Mouse (Mus musculus): ENCODE data around the gene Avil.

The Avil gene

GRCm38 (mm10) chr10:126981746-126982145, 18.8 kb upstream of the Avil start:
- no peak for DNase-seq

DNA sequence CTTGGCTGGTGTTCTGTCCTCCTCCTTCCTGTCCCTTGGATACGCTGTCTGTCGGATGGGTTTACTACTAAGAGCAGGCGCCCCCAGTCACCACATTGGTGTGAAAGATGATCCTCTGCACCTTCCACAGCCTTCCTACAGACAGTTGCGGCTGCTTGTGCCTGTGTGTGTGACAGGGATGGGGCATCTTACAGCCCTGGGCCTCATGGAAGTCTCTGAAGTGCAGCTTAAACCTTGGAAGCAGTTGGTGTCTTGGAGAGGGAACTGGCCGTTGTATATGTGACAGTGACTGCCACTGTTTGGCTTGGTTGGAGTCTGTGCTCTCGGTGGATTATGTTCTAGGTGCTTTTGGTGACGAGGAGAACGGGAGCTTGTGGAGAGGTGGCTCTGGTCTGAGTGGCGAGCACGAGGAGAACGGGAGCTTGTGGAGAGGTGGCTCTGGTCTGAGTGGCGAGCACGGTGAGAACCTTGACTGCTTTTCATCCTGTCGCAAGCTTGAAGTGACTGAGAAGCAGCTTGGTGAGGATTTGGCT, 17.2 kb upstream of the Avil start:
- no peak for DNase-seq

GRCm38 (mm10) chr10:126984189-126985004, 16.1 kb upstream of the Avil start:
- peak; percentile 54 for DNase-seq

- no peak for DNase-seq
Observed at GRCm38 (mm10) chr10:126985127-126985526, 15.4 kb upstream of the Avil start.

- DNase-seq: no peak
Observed at GRCm38 (mm10) chr10:126985579-126985978, 14.9 kb upstream of the Avil start.

- DNase-seq: peak; percentile 95
Observed at GRCm38 (mm10) chr10:126986541-126986961, 14.0 kb upstream of the Avil start.

GRCm38 (mm10) chr10:126987183-126988118, 13.1 kb upstream of the Avil start:
- peak; percentile 23 for DNase-seq

GRCm38 (mm10) chr10:126988513-126989165, 11.9 kb upstream of the Avil start:
- DNase-seq: no peak

- DNase-seq: peak; percentile 95
Observed at GRCm38 (mm10) chr10:126990313-126991056, 10.0 kb upstream of the Avil start.

DNA sequence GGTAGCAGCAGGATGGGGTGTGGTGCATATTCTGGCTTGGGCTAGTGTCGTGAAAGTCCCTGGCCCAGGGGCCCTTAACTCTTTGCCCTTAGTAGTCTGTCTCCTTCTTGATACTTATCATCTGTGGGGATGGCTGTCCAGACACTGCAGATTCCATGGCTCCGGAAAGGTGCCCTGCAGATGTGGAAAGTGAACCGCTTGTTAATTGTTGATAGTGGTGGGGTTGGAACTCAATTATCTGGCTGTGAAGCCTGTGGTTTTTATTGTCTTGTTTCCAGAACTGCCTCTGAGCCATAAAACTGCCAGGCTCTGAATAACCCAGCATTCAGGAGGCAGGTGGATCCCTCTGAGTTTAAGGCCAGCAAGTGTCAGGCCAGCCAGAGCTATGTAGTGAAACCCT, 8.8 kb upstream of the Avil start:
- no peak for DNase-seq

GRCm38 (mm10) chr10:126993621-126994020, 6.9 kb upstream of the Avil start:
- DNase-seq: no peak

DNA sequence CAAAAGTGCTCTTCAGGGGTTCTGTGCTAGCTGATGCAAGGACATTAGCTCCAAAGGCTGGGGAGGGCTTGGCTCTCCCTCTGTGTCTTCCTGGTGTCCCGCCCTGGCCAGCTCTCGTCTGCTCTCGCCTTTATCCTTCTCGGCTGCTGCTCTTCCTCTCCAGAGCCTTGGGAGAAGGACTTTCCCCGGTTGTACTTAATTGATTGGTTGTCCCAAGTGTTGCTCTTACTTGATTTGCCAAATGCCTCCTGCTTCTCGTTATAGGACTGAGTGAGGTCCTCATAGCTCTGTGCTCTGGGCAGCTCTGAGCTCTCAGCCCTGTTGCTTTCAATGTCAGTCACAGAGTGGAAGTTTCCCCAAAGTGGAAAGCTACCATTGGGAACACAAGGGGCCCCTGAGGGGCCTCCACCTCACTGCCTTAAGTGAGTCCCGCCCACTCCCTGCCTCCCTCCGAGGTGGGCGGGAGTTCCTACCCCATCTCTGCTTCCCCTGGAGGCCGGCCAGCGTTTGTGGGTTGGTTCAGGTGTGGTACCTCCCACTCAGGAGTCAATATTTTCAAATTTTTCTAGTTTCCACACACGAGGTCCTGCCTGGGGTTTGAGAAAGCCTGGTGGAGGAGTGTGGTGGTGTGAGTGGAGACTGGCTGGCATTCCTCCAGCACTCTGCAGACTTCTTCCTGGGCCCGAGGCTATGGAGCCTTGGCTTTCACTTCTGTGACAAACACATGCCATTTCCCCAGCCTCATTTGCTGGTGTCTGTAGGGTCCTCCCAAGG, 3.0 kb upstream of the Avil start:
- no peak for DNase-seq

GRCm38 (mm10) chr10:127001297-127001696, 788 bp downstream of the Avil start:
- DNase-seq: no peak

- no peak for DNase-seq
Observed at GRCm38 (mm10) chr10:127002056-127002455, 1.5 kb downstream of the Avil start.

DNA sequence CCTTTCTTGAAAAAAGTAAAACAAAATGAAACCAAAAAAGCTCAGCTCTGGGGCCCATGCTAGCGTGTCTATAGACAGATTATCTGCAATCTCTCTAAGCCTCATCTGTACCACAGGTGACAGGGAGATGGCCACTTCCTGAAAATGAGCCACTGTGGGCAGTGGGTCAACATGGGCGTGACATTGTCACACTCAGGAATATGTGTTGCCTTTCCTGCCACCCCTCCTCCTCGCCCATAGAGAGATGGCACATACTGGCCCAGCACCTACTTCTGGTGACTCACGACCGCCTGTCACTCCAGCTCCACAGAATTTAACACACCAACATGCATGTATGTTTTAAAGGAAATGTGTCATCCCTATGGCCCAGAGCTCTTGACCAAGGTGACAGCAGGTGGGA, 2.3 kb downstream of the Avil start:
- DNase-seq: no peak

DNA sequence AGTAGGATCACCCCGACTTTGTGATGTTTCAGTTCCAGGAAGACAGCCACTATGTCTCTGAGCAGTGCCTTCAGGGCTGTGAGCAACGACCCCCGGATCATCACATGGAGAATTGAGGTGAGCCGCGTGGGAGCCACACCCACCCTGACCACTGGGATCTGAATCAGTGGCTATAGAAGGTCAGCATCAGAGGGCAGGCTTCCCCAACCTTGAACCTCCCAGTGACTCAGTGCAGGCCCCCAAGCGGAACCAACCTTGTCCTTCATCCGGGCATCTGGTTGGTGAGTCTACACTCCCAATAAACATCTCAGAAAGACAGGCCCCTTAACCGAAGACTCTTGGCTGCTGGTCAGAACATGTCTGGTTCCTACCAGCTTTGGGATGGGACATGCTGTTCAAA, 2.8 kb downstream of the Avil start:
- DNase-seq: no peak

- no peak for DNase-seq
Observed at GRCm38 (mm10) chr10:127003806-127004205, 3.3 kb downstream of the Avil start.

- peak; percentile 38 for DNase-seq
Observed at GRCm38 (mm10) chr10:127016488-127016887, 16.0 kb downstream of the Avil start.

- DNase-seq: no peak
Observed at GRCm38 (mm10) chr10:127017071-127017470, 16.6 kb downstream of the Avil start.

DNA sequence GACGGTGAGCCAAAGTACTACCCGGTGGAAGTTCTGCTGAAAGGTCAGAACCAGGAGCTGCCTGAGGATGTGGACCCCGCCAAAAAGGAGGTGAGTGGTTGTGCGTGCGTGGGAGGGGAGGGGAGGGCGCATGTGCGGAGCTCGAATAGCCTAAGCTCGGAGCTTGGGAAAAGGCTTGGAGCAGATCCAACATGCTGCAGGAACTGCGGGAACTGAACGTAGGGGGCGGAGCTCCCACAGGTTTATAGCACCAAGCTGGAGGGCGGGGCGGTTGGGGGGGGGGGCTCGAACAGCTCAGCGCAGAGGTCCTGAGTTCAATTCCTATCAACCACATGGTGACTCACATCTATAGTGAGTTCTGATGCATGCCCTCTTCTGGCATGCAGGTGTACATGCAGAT, 17.9 kb downstream of the Avil start:
- DNase-seq: no peak
